Mouse (Mus musculus) MEL (cell line): Measurements from ENCODE around the gene Wdr62. TPM values are rescaled to one million over a fixed set of nuclear protein-coding genes. Genes with fewer than 3 reads are reported as not detected.

ENCODE experiments used
- DNase-seq: peaks from one replicate; pipeline ENCODE4 v3.0.0; 2011; ENCODE audit warnings: low read depth, low spot score
- H3K27ac ChIP-seq: 2 replicates; pipeline ENCODE4 v1.5.1; 2012; ENCODE audit warnings: low read depth, mild to moderate bottlenecking, control low read depth, low read length, moderate library complexity; ENCODE audit not compliant: control insufficient read depth
- H3K27me3 ChIP-seq, 2 experiments: fragments of 150-350 bp in 1 of 2; sonication (generic) in 1 of 2; 2 replicates each; pipeline ENCODE4 v1.6.1; 2012; ENCODE audit warnings: low read length in 2 of 2, mild to moderate bottlenecking in 2 of 2, improper control_type of control experiment in 1 of 2, moderate library complexity in 1 of 2; ENCODE audit not compliant: insufficient read depth in 2 of 2, control insufficient read depth in 1 of 2
- H3K36me3 ChIP-seq, 2 experiments: 2 replicates each; pipeline ENCODE4 v1.6.1; 2012 to 2014; ENCODE audit warnings: low read length in 2 of 2, improper control_type of control experiment in 1 of 2, inconsistent platforms in 1 of 2, mild to moderate bottlenecking in 1 of 2; ENCODE audit not compliant: insufficient read depth in 2 of 2, control insufficient read depth in 1 of 2
- H3K4me1 ChIP-seq, 2 experiments: fragments of 150-350 bp in 1 of 2; sonication (generic) in 1 of 2; 2 replicates each; pipeline ENCODE4 v1.6.1; 2012; ENCODE audit warnings: low read length in 2 of 2, improper control_type of control experiment in 1 of 2, mild to moderate bottlenecking in 1 of 2; ENCODE audit not compliant: insufficient read depth in 2 of 2, control insufficient read depth in 1 of 2
- H3K4me3 ChIP-seq, 2 experiments: fragments of 150-350 bp in 1 of 2; sonication (generic) in 1 of 2; 2 replicates each; pipeline ENCODE4 v1.5.1; 2012; ENCODE audit warnings: low read depth in 2 of 2, low read length in 2 of 2, mild to moderate bottlenecking in 2 of 2, moderate library complexity in 2 of 2, control low read depth in 1 of 2, improper control_type of control experiment in 1 of 2; ENCODE audit not compliant: control insufficient read depth in 1 of 2, insufficient read depth in 1 of 2
- H3K79me2 ChIP-seq: 2 replicates; pipeline ENCODE4 v1.6.1; 2012; ENCODE audit warnings: mild to moderate bottlenecking, low read length, moderate library complexity; ENCODE audit not compliant: control insufficient read depth, poor library complexity, insufficient read depth
- H3K9ac ChIP-seq: 2 replicates; pipeline ENCODE4 v1.6.1; 2012; ENCODE audit warnings: low read depth, mild to moderate bottlenecking, control low read depth, low read length, moderate library complexity; ENCODE audit not compliant: control insufficient read depth, poor library complexity, severe bottlenecking
- H3K9me3 ChIP-seq: fragments of 150-350 bp; sonication (generic); replicated peaks from 2 replicates; pipeline ENCODE4 v1.6.1; 2012; ENCODE audit warnings: mild to moderate bottlenecking, low read length, improper control_type of control experiment, moderate library complexity; ENCODE audit not compliant: insufficient read depth
- BHLHE40 ChIP-seq: IDR thresholded peaks from 2 replicates; pipeline ENCODE4 v1.6.1; 2012; ENCODE audit warnings: low read depth, mild to moderate bottlenecking, inconsistent platforms, low read length, improper control_type of control experiment, borderline replicate concordance
- CHD2 ChIP-seq: IDR thresholded peaks from 2 replicates; pipeline ENCODE4 v1.6.1; 2011; ENCODE audit warnings: low read length, improper control_type of control experiment
- E2F4 ChIP-seq: IDR thresholded peaks from 2 replicates; pipeline ENCODE4 v1.6.1; 2011; ENCODE audit warnings: low read depth, low read length, improper control_type of control experiment, borderline replicate concordance
- ELF1 ChIP-seq: IDR thresholded peaks from 2 replicates; pipeline ENCODE4 v1.6.1; 2014; ENCODE audit warnings: low read depth, mild to moderate bottlenecking, inconsistent platforms, low read length, improper control_type of control experiment, moderate library complexity
- EP300 ChIP-seq, 2 experiments: IDR thresholded peaks; 2 replicates each; pipeline ENCODE4 v1.6.1; 2011; ENCODE audit warnings: improper control_type of control experiment in 2 of 2, low read length in 2 of 2, low read depth in 1 of 2, mild to moderate bottlenecking in 1 of 2
- GABPA ChIP-seq: IDR thresholded peaks from 2 replicates; pipeline ENCODE4 v1.6.1; 2012; ENCODE audit warnings: low read depth, mild to moderate bottlenecking, inconsistent platforms, low read length, improper control_type of control experiment, moderate library complexity
- GATA1 ChIP-seq: IDR thresholded peaks from 2 replicates; pipeline ENCODE4 v1.6.1; 2011; ENCODE audit warnings: low read depth, low read length, improper control_type of control experiment
- HCFC1 ChIP-seq: IDR thresholded peaks from 2 replicates; pipeline ENCODE4 v1.6.1; 2012; ENCODE audit warnings: low read depth, mild to moderate bottlenecking, inconsistent platforms, low read length, improper control_type of control experiment, moderate library complexity
- KAT2A ChIP-seq: conservative IDR thresholded peaks from 2 replicates; pipeline ENCODE4 v1.6.1; 2012; ENCODE audit warnings: low read depth, low read length, improper control_type of control experiment, inconsistent platforms
- MAFK ChIP-seq: IDR thresholded peaks from 2 replicates; pipeline ENCODE4 v1.6.1; 2011; ENCODE audit warnings: low read depth, mild to moderate bottlenecking, low read length, improper control_type of control experiment, borderline replicate concordance
- MAX ChIP-seq: IDR thresholded peaks from 2 replicates; pipeline ENCODE4 v1.6.1; 2011; ENCODE audit warnings: low read length, improper control_type of control experiment
- MEF2A ChIP-seq: IDR thresholded peaks from 2 replicates; pipeline ENCODE4 v1.6.1; 2014; ENCODE audit warnings: low read depth, mild to moderate bottlenecking, inconsistent platforms, low read length, improper control_type of control experiment; ENCODE audit not compliant: poor library complexity, insufficient replicate concordance, severe bottlenecking; ENCODE audit errors: extremely low read depth
- MXI1 ChIP-seq: IDR thresholded peaks from 2 replicates; pipeline ENCODE4 v1.6.1; 2011; ENCODE audit warnings: mild to moderate bottlenecking, low read depth, low read length, improper control_type of control experiment
- NELFE ChIP-seq: IDR thresholded peaks from 2 replicates; pipeline ENCODE4 v1.6.1; 2011; ENCODE audit warnings: low read depth, low read length, improper control_type of control experiment
- NRF1 ChIP-seq: IDR thresholded peaks from 2 replicates; pipeline ENCODE4 v1.6.1; 2014; ENCODE audit warnings: low read depth, mild to moderate bottlenecking, inconsistent platforms, low read length, improper control_type of control experiment, moderate library complexity; ENCODE audit not compliant: poor library complexity, insufficient read depth, severe bottlenecking
- POLR2AphosphoS2 ChIP-seq: IDR thresholded peaks from 2 replicates; pipeline ENCODE4 v1.6.1; 2011; ENCODE audit warnings: low read length, improper control_type of control experiment
- POLR2AphosphoS5 ChIP-seq: IDR thresholded peaks from 2 replicates; pipeline ENCODE4 v1.6.1; 2012; ENCODE audit warnings: low read depth, borderline replicate concordance, mild to moderate bottlenecking, inconsistent platforms, low read length, moderate library complexity, mixed read lengths
- RAD21 ChIP-seq: IDR thresholded peaks from 2 replicates; pipeline ENCODE4 v1.6.1; 2011; ENCODE audit warnings: mild to moderate bottlenecking, low read depth, low read length, improper control_type of control experiment
- RCOR1 ChIP-seq: IDR thresholded peaks from 2 replicates; pipeline ENCODE4 v1.6.1; 2012; ENCODE audit warnings: low read depth, mild to moderate bottlenecking, inconsistent platforms, low read length, improper control_type of control experiment
- SIN3A ChIP-seq: IDR thresholded peaks from 2 replicates; pipeline ENCODE4 v1.6.1; 2012; ENCODE audit warnings: low read length, improper control_type of control experiment, inconsistent platforms
- UBTF ChIP-seq: IDR thresholded peaks from 2 replicates; pipeline ENCODE4 v1.6.1; 2012; ENCODE audit warnings: low read depth, mild to moderate bottlenecking, inconsistent platforms, low read length, improper control_type of control experiment, moderate library complexity, borderline replicate concordance; ENCODE audit not compliant: insufficient read depth
- USF2 ChIP-seq, 2 experiments: IDR thresholded peaks; 2 replicates each; pipeline ENCODE4 v1.6.1; 2011 to 2012; ENCODE audit warnings: improper control_type of control experiment in 2 of 2, low read length in 2 of 2, borderline replicate concordance in 1 of 2, inconsistent platforms in 1 of 2, low read depth in 1 of 2, mild to moderate bottlenecking in 1 of 2; ENCODE audit not compliant: insufficient read depth in 1 of 2
- ZC3H11A ChIP-seq: IDR thresholded peaks from 2 replicates; pipeline ENCODE4 v1.6.1; 2012; ENCODE audit warnings: low read depth, mild to moderate bottlenecking, inconsistent platforms, low read length, improper control_type of control experiment
- ZNF384 ChIP-seq: IDR thresholded peaks from 2 replicates; pipeline ENCODE4 v1.6.1; 2012; ENCODE audit warnings: low read depth, mild to moderate bottlenecking, inconsistent platforms, low read length, improper control_type of control experiment
- polyA plus RNA-seq, 2 experiments: library from polyadenylated mRNA; stranded (reverse) in 1 of 2; unstranded in 1 of 2; fragments of >175 nt in 1 of 2; fragments of >200 nt in 1 of 2; gene quantifications; 2 replicates each; pipeline versions ENCODE4 v1.2.1 to v1.2.4; 2012; ENCODE audit warnings: low replicate concordance in 2 of 2, low read depth in 1 of 2; ENCODE audit not compliant: insufficient read length in 2 of 2, insufficient read depth in 1 of 2, missing spikeins in 1 of 2
- total RNA-seq: library from RNA; depleted of rRNA; stranded (reverse); fragments of 300-350 nt; gene quantifications from 2 replicates; pipeline ENCODE4 v1.2.3, GENCODE M21; 2012

Gene Wdr62
- total and polyA plus RNA-seq, 3 experiments, result 6.5 to 44.8 (median 30.5) TPM

- TF ChIP-seq E2F4 (no peak), EP300 (IDR thresholded peaks at IDR 0.05; ENCODE audit: low read depth in 1 of 2, low read length in 2 of 2) (no peak), POLR2AphosphoS5 (0 out of 2 replicates have a peak, but pooled peaks have one; percentile 28), POLR2AphosphoS2 (no peak; the same call in 1 of the 2 replicates), KAT2A (no peak), GABPA (no peak), USF2 (IDR thresholded peaks at IDR 0.05; ENCODE audit: borderline replicate concordance in 1 of 2, insufficient read depth in 1 of 2, low read depth in 1 of 2, low read length in 2 of 2) (no peak), MAFK (no peak), ZC3H11A (no peak)
- TF ChIP-seq, all 39 proteins: peak for 7
Observed at GRCm38 (mm10) chr7:30321539-30322284, 41.5 kb upstream of the Wdr62 start, which contains the start of gene E130208F15Rik (continued).

GRCm38 (mm10) chr7:30320946-30321345 is 40.7 kb upstream of the Wdr62 start:
- Histone ChIP-seq H3K79me2 (peaks cover 7% of the 10 kb centered on the region; the same call in 1 of the 2 replicates), H3K4me1 (peaks cover 0 to 7% of the 10 kb centered on the region in 2 experiments; a peak in 2 of 4 replicates), H3K27ac (no peak overlapping the region), H3K9ac (peak overlapping the region; percentile 89; the same call in 1 of the 2 replicates), H3K9me3 (no peaks in the 10 kb centered on the region), H3K4me3 (peak overlapping the region in 1 of 2 experiments; percentile 78; a peak in 2 of 4 replicates), H3K36me3 (peaks cover 0 to 10% of the 10 kb centered on the region in 2 experiments; a peak in 2 of 4 replicates), H3K27me3 (no peaks in the 10 kb centered on the region)
- no peak for DNase-seq
- TF ChIP-seq SIN3A (no peak), RAD21 (no peak), MAFK (no peak), HCFC1 (no peak), MAX (no peak), MXI1 (no peak), EP300 (IDR thresholded peaks at IDR 0.05; ENCODE audit: low read depth in 1 of 2, low read length in 2 of 2) (no peak), RCOR1 (no peak), UBTF (no peak), GATA1 (no peak), MEF2A (no peak), ZNF384 (no peak), CHD2 (no peak), NRF1 (no peak), ELF1 (no peak), ZC3H11A (no peak), NELFE (no peak), USF2 (IDR thresholded peaks at IDR 0.05; ENCODE audit: borderline replicate concordance in 1 of 2, insufficient read depth in 1 of 2, low read depth in 1 of 2, low read length in 2 of 2) (no peak), BHLHE40 (no peak)
